Mouse (Mus musculus) stomach, embryonic 14.5 days (tissue): ENCODE data around the gene Ehd4. TPM values are rescaled to one million over a fixed set of nuclear protein-coding genes. Genes with fewer than 3 reads are reported as not detected.

Source experiments
- ATAC-seq: fragments of 200-750 bp; cut with Nextera tagmentation; 2 replicates; pipeline ENCODE4 v1.8.0; 2017; ENCODE audit warnings: low read depth, moderate TSS enrichment; ENCODE audit not compliant: insufficient number of reproducible peaks, insufficient read depth, low FRiP score
- H3K27ac ChIP-seq: fragments of 300-500 bp; sonication (generic); 2 replicates; pipeline ENCODE4 v1.5.1; 2014; ENCODE audit warnings: mild to moderate bottlenecking, low read length, moderate library complexity, mixed read lengths
- H3K27me3 ChIP-seq: fragments of 300-500 bp; sonication (generic); 2 replicates; pipeline ENCODE4 v1.6.1; 2014; ENCODE audit warnings: low read length, control low read depth, mixed read lengths; ENCODE audit not compliant: control insufficient read depth, insufficient read depth
- H3K36me3 ChIP-seq: fragments of 300-500 bp; sonication (generic); 2 replicates; pipeline ENCODE4 v1.6.1; 2014; ENCODE audit warnings: mild to moderate bottlenecking, control low read depth, low read length, moderate library complexity, mixed read lengths; ENCODE audit not compliant: control insufficient read depth, insufficient read depth
- H3K4me1 ChIP-seq: fragments of 300-500 bp; sonication (generic); 2 replicates; pipeline ENCODE4 v1.6.1; 2014; ENCODE audit warnings: low read length, control low read depth, mixed read lengths; ENCODE audit not compliant: control insufficient read depth, insufficient read depth
- H3K4me2 ChIP-seq: fragments of 300-500 bp; sonication (generic); replicated peaks from 2 replicates; pipeline ENCODE4 v1.6.1; 2014; ENCODE audit warnings: low read depth, low read length, control low read depth
- H3K4me3 ChIP-seq: fragments of 300-500 bp; sonication (generic); 2 replicates; pipeline ENCODE4 v1.5.1; 2014; ENCODE audit warnings: low read depth, low read length, control low read depth
- H3K9ac ChIP-seq: fragments of 300-500 bp; sonication (generic); replicated peaks from 2 replicates; pipeline ENCODE4 v1.6.1; 2014; ENCODE audit warnings: low read depth, mild to moderate bottlenecking, control low read depth, low read length, moderate library complexity, mixed read lengths
- H3K9me3 ChIP-seq: fragments of 300-500 bp; sonication (generic); 2 replicates; pipeline ENCODE4 v1.6.1; 2016; ENCODE audit warnings: low read depth, low read length, control low read depth; ENCODE audit not compliant: control insufficient read depth
- WGBS: fragments of 180-500 bp; shearing (Covaris S2); extraction: QIAGEN DNeasy Blood & Tissue Kit; methylation state at CpG from one replicate; pipeline ENCODE4 v1.1.7; 2014; 5-methylcytosine and 5-hydroxymethylcytosine counted together
- polyA plus RNA-seq: library from polyadenylated mRNA; unstranded; fragments of >200 nt; fragmentation: Nextera tagmentation; extraction: Ambion mirVana; gene quantifications from 2 replicates; pipeline ENCODE4 v1.2.1, GENCODE M21; 2014

Gene Ehd4
- polyA plus RNA-seq, 1 experiment from 2014 or later: 32.8 TPM

DNA sequence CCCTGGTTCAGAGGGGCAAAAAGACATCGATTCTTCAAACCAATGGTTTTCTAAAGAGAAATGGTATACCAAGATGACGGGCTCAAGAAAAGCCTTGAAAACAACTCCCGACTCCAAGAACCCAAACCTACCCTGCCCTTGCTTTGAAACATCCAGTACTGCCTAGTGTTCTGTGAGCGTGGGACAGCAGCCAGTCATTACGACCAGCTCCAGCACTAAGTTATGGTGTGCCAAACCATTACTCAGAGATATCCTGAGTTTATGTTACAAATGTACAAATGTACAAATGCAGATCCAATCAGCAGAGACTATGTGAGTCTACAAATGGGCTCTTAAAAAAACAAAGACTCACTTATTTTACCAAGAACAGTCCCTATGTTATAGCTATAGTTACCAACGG is 40.9 kb downstream of the Ehd4 start:
- ATAC-seq: no peak
- no peak overlapping the region for H3K27ac ChIP-seq

DNA sequence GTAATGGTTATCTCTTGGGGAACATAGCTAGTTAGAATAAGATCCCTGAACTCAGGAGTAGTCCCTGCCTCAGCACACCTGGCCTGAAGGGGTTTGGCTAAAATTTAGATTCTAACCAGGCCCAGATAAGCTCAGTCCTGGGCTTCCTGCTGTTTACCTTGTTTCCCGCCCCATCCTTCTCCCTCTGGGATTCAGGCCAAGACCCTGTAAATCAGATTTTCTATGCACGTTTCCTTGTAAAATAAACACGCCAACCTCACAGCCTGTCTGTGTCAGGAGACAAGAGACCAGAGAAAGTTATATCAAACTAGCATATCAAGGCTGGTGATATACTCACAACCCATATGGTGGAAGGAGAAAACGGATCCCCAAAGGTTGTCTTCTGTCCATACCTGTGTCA is 42.8 kb downstream of the Ehd4 start:
- Histone ChIP-seq H3K9me3 (no peaks in the 10 kb centered on the region), H3K27me3 (no peaks in the 10 kb centered on the region), H3K36me3 (no peaks in the 10 kb centered on the region), H3K9ac (no peak overlapping the region), H3K4me1 (peaks cover 14% of the 10 kb centered on the region), H3K4me2 (no peak overlapping the region), H3K27ac (peak overlapping the region; percentile 11; the same call in 1 of the 2 replicates), H3K4me3 (no peak overlapping the region)
- 27% methylated on average over 4 of the region's 4 CpGs for WGBS
- no peak; the same call in 1 of the 2 replicates for ATAC-seq

More for the DNA sequence above, 40.9 kb downstream of the Ehd4 start:
- Histone ChIP-seq H3K4me2 (no peak overlapping the region), H3K9me3 (no peaks in the 10 kb centered on the region), H3K27me3 (no peaks in the 10 kb centered on the region), H3K4me3 (no peak overlapping the region), H3K36me3 (no peaks in the 10 kb centered on the region), H3K9ac (no peak overlapping the region), H3K4me1 (peaks cover 14% of the 10 kb centered on the region)
- WGBS: 65% methylated on average over 6 of the region's 6 CpGs

DNA sequence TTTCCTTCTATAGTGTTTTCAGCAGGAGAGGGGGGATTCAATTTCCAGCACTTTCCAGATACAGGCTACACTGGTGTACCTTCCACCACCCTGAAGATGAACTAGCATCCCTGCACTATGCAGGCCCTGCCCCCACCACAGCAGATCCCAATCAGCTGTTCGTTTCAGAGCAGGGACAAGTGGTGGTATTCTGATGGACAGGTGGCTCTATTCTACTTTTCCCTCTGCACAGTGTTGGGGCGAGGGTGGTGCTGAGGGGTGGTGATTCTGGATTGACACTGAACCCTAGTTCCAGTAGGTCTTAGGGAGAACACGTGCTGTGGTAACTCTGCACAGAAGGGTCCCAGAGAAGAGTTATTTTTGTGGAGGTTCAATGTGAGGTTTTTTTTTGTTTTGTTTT is 43.2 kb downstream of the Ehd4 start:
- peaks cover 14% of the 10 kb centered on the region for H3K4me1 ChIP-seq
- no peak for ATAC-seq
- no peaks in the 10 kb centered on the region for H3K27me3 ChIP-seq
- no peak overlapping the region for H3K9ac ChIP-seq
- H3K4me2 ChIP-seq: no peak overlapping the region
- H3K36me3 ChIP-seq: no peaks in the 10 kb centered on the region
- H3K4me3 ChIP-seq: no peak overlapping the region
- no peaks in the 10 kb centered on the region for H3K9me3 ChIP-seq
- H3K27ac ChIP-seq: peak overlapping the region; percentile 49; the same call in 1 of the 2 replicates
- 55% methylated on average over 3 of the region's 3 CpGs for WGBS

DNA sequence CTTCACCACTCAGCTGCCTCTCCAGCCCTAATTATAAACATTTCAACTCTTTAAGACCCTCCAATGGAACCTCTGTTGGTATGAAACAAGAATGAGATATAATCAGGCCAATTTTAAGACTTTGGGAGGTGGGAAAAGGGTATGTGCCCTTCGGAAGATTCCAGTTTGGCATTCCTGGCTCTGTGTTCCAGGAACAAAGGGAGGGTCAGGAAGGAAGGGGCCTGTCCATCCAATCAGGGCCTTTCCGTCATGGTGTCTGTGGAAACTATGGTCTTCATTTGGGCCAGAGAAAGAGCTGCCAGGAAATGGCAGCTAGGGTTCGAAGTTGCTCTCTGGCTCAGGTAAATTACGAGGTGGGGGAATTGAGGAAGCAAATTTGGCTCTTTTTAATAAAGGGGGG is 46.3 kb downstream of the Ehd4 start:
- no peak overlapping the region for H3K27ac ChIP-seq
- peaks cover 26% of the 10 kb centered on the region for H3K4me1 ChIP-seq
- no peak for ATAC-seq
- no peak overlapping the region for H3K4me3 ChIP-seq
- 86% methylated on average over 4 of the region's 4 CpGs for WGBS
- no peak overlapping the region for H3K9ac ChIP-seq
- no peaks in the 10 kb centered on the region for H3K9me3 ChIP-seq
- H3K27me3 ChIP-seq: no peaks in the 10 kb centered on the region
- no peaks in the 10 kb centered on the region for H3K36me3 ChIP-seq
- H3K4me2 ChIP-seq: no peak overlapping the region

DNA sequence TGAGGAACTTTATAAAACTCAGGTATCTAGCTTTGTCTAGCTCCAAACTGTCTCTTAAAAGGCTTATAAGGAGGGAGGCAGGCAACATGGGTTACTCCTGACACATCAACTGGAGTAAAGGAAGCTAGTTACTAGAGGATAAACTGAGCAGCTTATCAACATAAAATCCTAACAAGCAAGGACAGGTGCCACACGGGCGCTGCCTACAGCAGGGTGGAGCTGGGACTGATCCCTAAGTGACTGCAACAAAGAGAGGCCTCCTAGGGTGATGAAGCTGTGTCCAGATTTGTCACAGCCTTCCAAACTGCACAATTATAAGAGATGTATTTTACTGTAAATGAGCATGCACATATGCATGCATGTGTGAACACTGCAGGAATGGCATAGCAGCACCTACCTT is 47.0 kb downstream of the Ehd4 start:
- ATAC-seq: no peak
- Histone ChIP-seq H3K4me3 (no peak overlapping the region), H3K27ac (no peak overlapping the region), H3K27me3 (no peaks in the 10 kb centered on the region), H3K4me2 (no peak overlapping the region), H3K4me1 (peaks cover 29% of the 10 kb centered on the region), H3K9me3 (no peaks in the 10 kb centered on the region), H3K36me3 (no peaks in the 10 kb centered on the region), H3K9ac (no peak overlapping the region)
- WGBS: 84% methylated on average over 2 of the region's 2 CpGs

DNA sequence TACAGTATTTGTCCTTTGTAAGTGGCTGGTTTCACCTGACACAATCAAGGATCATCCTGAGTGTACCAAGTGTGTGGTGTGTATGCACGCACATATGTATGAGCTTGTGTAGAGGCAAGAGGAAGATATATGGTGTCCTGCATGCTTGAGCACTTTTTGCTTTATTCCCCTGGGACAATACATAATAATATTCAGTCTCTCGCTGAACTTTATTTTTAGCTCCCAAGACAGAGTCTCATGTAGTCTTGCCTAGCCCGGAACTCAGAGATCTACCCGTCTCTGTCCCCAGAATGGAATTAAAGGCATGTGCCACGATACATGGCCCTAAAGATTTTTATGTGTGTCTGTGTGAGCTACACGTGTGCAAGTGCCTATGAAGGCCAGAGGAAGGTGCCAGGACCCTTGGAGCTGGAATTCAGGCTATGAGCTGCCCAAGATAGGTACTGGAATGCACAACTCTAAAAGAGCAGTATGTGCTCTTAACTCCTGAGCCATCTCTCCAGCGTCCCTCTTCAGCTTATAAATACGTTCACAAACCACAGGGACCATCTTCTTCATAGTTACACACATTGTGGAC is 47.9 kb downstream of the Ehd4 start:
- WGBS: 81% methylated on average over 8 of the region's 8 CpGs

DNA sequence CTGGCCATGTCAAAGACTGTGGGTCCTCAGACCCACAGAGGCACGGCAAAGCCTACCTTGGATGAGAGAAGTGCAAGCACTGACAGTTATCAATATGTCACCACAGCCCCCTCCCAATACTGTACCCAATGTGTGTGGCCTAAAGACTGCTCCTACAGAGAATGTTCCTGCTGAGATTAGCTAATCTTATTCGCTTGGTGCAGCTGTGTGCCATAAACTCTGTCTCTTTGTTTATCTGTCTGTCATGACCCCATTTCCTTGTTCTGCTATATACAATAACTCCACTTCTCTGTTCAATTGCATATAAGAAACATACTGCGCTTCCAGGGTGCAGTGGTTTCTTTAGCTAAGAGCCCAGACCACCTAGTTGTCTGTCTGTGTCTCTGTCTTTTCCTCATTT is 48.5 kb downstream of the Ehd4 start:
- ATAC-seq: 0 out of 2 replicates have a peak, but pooled peaks have one; percentile 5
- no peak overlapping the region for H3K4me3 ChIP-seq
- 25% methylated on average over 3 of the region's 3 CpGs for WGBS
- no peaks in the 10 kb centered on the region for H3K9me3 ChIP-seq
- H3K36me3 ChIP-seq: no peaks in the 10 kb centered on the region; the same call in 1 of the 2 replicates
- H3K4me1 ChIP-seq: peaks cover 24% of the 10 kb centered on the region
- H3K27me3 ChIP-seq: no peaks in the 10 kb centered on the region
- H3K9ac ChIP-seq: no peak overlapping the region
- peak overlapping the region; percentile 39; the same call in 1 of the 2 replicates for H3K27ac ChIP-seq
- H3K4me2 ChIP-seq: no peak overlapping the region

More for the DNA sequence above, 47.9 kb downstream of the Ehd4 start:
- Histone ChIP-seq H3K4me1 (peaks cover 30% of the 10 kb centered on the region), H3K4me3 (no peak overlapping the region), H3K27ac (peak overlapping the region; percentile 30; the same call in 1 of the 2 replicates), H3K4me2 (no peak overlapping the region), H3K36me3 (no peaks in the 10 kb centered on the region; the same call in 1 of the 2 replicates), H3K9me3 (no peaks in the 10 kb centered on the region), H3K27me3 (no peaks in the 10 kb centered on the region), H3K9ac (no peak overlapping the region)
- ATAC-seq: no peak

DNA sequence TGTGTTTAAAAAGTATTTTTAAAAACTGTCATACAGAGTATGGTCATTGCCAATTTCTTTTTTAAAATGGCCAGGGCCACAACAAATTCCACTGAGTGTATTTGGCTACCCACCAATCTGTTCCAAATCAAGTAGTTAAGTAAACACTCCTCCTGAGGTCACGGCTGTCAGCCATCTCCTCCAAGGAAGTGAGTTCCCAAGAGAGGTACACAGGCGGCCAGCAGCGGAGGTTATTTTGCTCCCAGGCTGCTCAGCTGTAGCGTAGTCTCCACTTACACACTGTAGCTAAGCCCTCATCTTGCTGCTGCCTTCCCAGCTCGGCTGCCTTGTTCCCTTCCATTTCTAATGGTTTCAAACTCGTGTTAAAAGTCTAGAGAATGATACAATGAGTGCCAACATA is 51.5 kb downstream of the Ehd4 start:
- Histone ChIP-seq H3K4me3 (no peak overlapping the region), H3K27me3 (no peaks in the 10 kb centered on the region), H3K9me3 (no peaks in the 10 kb centered on the region), H3K9ac (no peak overlapping the region), H3K4me2 (no peak overlapping the region), H3K27ac (peak overlapping the region; percentile 45; the same call in 1 of the 2 replicates), H3K4me1 (peaks cover 32% of the 10 kb centered on the region), H3K36me3 (no peaks in the 10 kb centered on the region; the same call in 1 of the 2 replicates)
- WGBS: 20% methylated on average over 6 of the region's 6 CpGs
- ATAC-seq: peak; percentile 46; the same call in 1 of the 2 replicates

DNA sequence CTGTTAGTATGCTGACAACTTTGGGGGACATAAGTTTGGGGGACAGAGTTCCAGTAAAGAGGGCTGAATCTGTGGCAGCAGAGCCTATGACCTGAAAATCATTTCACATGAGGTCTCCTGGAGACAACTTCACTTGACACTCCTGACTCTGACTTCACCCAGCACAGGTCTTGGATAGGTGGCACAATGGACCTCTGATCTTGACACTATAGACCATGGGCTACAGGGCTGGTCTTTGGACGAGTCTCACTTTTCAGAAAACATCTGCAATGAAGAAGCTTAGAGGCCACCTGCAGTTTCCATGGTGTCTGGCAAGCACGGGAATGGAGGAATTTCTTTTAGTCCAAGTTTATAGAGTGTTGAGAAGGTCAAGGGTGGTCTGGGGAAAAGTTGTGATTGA is 52.0 kb downstream of the Ehd4 start:
- H3K4me1 ChIP-seq: peaks cover 32% of the 10 kb centered on the region
- H3K27ac ChIP-seq: 0 out of 2 replicates have a peak overlapping the region, but pooled peaks have one; percentile 45
- H3K4me2 ChIP-seq: no peak overlapping the region
- WGBS: 30% methylated on average over 2 of the region's 2 CpGs
- H3K36me3 ChIP-seq: no peaks in the 10 kb centered on the region; the same call in 1 of the 2 replicates
- no peaks in the 10 kb centered on the region for H3K27me3 ChIP-seq
- H3K9me3 ChIP-seq: no peaks in the 10 kb centered on the region
- no peak overlapping the region for H3K4me3 ChIP-seq
- H3K9ac ChIP-seq: no peak overlapping the region
- peak; percentile 7; the same call in 1 of the 2 replicates for ATAC-seq
